Mouse (Mus musculus) c-Kit-positive CD71-positive TER-119-positive erythroid progenitor cells, embryonic 14.5 days (primary cell): ENCODE results near the gene Kif13a.
A peak's percentile ranks its signal among the peaks of the same experiment; 100 is the strongest.

ENCODE experiments used
- DNase-seq: peaks from one replicate; pipeline ENCODE4 v3.0.0-alpha.2; 2013; ENCODE audit warnings: low spot score

Kif13a gene

GRCm38 (mm10) chr13:46727038-46727836, 202.4 kb downstream of the Kif13a start:
- peak; percentile 60 for DNase-seq

GRCm38 (mm10) chr13:46726288-46727037, 203.2 kb downstream of the Kif13a start:
- DNase-seq: peak; percentile 46

GRCm38 (mm10) chr13:46725227-46725626, 204.4 kb downstream of the Kif13a start:
- DNase-seq: peak; percentile 90

GRCm38 (mm10) chr13:46724371-46724770, 205.3 kb downstream of the Kif13a start:
- DNase-seq: no peak

- DNase-seq: no peak
Observed at GRCm38 (mm10) chr13:46721009-46721408, 208.7 kb downstream of the Kif13a start.

GRCm38 (mm10) chr13:46718893-46719400, 210.7 kb downstream of the Kif13a start:
- no peak for DNase-seq

- peak; percentile 39 for DNase-seq
Observed at GRCm38 (mm10) chr13:46715976-46716639, 213.6 kb downstream of the Kif13a start.

GRCm38 (mm10) chr13:46713486-46713885, 216.2 kb downstream of the Kif13a start:
- no peak for DNase-seq

GRCm38 (mm10) chr13:46703138-46703537, 226.5 kb downstream of the Kif13a start:
- no peak for DNase-seq

- DNase-seq: no peak
Observed at GRCm38 (mm10) chr13:46701486-46701885, 228.2 kb downstream of the Kif13a start.

- DNase-seq: no peak
Observed at GRCm38 (mm10) chr13:46699372-46699771, 230.3 kb downstream of the Kif13a start.
